Mouse (Mus musculus) brain, adult 2 months (tissue): ENCODE measurements around the gene Chsy1.

ENCODE experiments used
- DNase-seq: peaks from one replicate; pipeline ENCODE4 v3.0.0; 2011; ENCODE audit warnings: low read depth, low spot score

The Chsy1 gene

DNA sequence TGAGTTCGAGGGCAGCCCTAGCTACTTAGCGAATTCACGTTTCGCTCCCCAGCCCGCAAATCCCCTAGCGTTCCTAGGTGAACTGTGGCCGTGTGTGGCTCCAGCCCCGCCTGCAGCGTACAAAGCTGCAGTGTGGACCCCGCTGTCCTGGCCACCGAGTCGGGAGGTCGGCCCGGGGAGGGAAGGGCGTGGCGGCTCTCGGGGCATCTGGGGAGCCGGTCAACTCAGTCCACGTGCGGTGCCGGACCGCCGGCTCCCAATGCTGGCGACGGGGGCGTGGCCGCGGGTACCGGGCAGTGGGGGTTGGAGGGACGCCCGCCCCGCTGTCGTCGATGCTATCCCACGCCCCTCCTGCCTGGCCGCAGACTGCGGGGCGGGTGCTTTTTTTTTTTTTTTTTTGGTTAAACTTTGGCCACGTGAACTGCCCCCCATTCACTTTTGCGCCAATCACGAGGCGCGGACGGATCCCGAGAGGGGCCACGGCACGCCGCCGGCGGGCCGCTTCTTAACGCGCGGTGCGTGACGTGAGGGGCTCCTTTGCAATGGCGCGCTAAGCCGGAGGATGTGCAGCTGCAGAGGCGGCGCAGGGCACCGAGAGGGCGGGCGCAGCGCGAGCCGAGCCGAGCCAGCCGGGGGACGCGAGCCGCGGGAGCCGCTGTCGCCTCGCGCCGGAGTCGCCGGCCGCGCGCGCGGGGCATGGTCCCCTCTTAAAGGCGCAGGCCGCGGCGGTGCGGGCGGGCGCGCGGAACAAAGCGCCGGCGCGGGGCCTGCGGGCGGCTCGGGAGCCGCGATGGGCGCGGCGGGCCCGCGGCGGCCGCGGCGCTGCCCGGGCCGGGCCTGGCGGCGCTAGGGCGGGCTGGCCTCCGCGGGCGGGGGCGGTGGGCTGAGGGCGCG, at the start of gene Chsy1:
Chsy1 (plus strand) TSS at position 555 of the 894 bp plus-strand sequence.
- peak; percentile 95 for DNase-seq

DNA sequence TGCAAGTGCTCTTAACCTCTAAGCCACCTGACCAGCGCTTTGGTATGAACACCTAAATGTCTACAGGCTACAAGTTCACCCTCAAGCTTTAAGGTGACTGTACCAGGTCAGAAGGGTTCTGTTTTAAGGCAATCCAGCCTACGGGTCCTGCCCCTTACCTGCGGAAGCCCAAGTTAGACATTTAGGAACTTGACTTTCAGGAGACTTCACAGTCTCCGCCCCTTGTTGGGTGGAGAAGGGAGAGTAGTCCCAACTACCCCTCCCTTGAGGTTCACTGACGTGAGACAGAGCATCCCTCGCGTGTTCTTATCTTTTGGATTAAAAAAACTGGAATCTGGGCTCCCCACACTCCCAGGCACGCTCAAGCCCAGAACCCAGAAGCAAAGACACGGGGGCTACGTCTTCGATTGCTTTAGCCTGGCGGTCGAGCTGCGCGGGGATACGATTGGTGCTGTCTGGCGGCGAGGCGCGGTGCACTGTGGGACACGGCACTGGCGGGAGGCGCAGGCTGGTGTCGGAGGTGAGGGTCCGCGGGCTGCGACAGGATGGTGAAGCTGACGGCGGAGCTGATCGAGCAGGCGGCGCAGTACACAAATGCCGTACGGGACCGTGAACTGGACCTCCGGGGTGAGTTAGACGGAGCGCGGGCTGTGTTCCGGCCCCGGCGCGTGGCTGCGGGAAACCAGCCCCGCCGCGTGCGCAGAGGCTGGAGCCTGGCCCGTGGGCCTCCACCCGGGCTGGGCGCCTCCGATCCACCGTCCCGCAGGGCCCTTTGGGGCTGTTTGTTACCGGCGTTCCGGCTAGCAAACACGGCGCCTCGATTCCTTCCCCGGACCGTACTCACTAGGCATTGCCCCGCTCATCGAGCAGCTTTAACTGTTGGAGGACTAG, 49.0 kb upstream of the Chsy1 start:
- DNase-seq: peak; percentile 96

GRCm38 (mm10) chr7:66061057-66061456, 48.3 kb upstream of the Chsy1 start:
- no peak for DNase-seq

GRCm38 (mm10) chr7:66076411-66076810, 32.9 kb upstream of the Chsy1 start:
- DNase-seq: peak; percentile 64

DNA sequence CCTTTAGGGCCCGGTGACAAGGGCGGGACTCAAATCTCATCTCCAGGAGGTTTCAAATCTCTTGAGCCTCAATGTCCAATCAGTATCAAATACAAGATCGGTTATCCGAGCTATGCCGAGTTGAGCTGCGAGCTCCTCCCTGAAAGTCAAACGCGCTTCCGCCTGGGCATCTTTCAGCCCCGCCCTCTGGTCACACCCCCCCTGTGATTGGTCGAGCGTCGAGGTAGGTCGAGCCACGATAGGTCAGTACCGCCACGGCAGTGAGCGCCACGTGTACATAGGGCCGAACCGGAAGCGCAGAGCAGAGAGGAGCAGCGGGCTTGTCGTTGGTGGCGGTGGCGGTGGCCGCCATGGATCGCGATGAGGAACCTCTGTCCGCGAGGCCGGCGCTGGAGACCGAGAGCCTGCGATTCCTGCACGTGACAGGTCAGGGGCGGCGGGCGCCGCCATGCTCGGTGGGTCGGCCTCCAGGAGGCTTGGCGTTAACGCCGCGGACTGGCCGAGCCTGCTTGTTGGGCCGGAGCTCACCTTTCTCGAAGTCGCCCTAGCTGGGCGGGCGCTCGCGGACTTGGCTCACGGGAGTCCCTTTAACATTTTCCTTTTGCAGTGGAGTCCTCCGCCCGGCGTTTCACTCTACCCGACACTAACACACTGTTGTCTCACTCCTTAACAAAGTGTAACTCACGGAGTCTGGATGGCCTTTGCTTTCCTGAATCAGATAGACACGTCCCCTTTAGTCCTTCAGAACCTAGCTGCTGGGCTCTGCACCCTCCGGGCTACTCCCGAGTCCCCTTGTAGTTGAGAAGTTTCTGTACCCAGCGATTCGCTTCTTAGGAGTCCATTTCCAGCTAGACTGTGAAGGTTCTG, 29.7 kb upstream of the Chsy1 start, which contains the start of gene Selenos:
Selenos (plus strand) TSS at position 286 of the 867 bp plus-strand sequence.
- peak; percentile 99 for DNase-seq

- peak; percentile 17 for DNase-seq
Measured at GRCm38 (mm10) chr7:66080231-66080613, 29.1 kb upstream of the Chsy1 start.

GRCm38 (mm10) chr7:66083757-66084156, 25.6 kb upstream of the Chsy1 start:
- no peak for DNase-seq

GRCm38 (mm10) chr7:66084546-66084945, 24.8 kb upstream of the Chsy1 start:
- DNase-seq: no peak

DNA sequence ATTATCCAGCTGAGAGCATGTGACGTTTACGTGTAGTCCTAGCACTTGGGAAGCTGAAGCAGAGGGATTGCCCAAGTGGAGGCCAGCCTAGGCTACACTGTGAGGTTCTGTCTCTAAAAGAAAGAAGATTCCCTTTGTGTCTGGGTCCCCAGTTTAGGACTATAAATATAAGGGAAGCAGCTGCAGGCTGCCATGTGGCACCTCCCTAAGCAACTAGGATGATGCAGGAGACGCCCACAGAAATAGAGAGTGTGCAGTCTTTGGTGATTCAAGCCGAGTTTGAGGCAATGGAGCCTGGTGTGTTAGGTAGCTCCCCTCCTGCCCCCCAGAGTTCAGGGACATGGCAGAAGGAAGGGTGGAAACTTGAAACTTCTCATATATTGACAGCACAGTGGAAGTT, 21.7 kb upstream of the Chsy1 start:
- peak; percentile 84 for DNase-seq

DNA sequence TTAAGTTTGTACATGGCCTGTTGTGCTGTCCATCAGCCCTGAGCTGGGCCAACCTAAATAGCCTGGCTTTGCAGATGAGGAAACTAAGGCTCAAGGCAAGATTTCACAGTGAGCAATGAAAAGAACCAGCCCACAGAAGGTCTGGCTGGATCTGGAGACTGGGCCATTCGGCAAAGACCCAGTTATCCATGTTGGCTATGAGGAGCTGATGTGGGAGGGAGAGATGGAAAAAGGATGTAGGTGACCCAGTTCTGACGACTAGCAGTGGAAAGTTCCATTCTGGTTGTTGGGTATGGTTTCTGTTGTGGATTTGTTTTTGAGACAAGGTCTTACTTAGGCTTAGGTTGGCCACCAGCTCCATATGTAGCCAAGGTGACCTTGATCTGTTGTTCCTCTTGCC, 21.2 kb upstream of the Chsy1 start:
- DNase-seq: peak; percentile 75

DNA sequence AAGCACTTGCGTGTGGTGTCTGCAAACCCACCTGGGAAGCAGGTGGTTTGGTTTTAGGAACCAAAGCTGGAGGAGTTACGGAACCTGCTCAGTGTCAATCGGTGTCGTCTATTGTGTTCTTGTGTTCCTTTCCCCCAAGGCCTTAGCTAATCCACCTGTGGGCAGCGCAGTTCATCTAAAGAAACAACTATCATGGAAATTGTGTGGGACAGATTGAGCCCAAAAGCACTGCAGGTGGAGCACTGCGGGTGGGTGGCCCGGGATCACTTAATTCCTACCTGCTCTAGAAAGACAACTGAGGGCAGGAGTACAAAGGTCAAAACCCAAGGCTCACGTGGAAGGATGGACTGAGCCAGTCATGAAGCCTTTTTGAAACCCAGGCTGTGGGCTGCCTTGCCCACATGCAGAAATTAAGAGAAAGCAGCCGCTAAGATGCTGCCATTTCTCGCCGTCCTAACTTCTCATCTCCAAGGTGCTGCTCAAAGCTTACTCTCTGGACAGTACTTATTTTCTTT, 18.6 kb upstream of the Chsy1 start:
- DNase-seq: no peak

- no peak for DNase-seq
Measured at GRCm38 (mm10) chr7:66091553-66091952, 17.8 kb upstream of the Chsy1 start.

GRCm38 (mm10) chr7:66092656-66093055, 16.7 kb upstream of the Chsy1 start:
- peak; percentile 39 for DNase-seq

DNA sequence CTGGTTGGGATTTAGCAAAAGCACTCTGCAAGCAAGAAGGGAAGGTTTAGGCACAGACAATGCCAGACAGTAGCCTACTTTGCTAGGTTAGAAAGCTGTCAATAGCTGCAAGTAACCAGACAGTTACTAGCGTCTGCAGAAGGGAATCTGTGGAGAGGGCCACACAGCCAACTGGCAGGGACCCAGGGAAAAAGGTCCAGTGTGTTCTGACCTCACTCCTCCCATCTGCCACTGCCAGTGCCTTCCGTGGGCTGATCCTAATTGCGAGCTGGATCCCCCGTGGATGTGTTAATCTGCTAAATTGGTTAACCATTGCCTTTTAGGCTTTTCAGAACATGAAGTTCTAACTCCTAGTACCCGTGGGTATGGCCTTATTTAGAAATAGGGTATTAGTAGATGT, 15.2 kb upstream of the Chsy1 start:
- peak; percentile 62 for DNase-seq

DNA sequence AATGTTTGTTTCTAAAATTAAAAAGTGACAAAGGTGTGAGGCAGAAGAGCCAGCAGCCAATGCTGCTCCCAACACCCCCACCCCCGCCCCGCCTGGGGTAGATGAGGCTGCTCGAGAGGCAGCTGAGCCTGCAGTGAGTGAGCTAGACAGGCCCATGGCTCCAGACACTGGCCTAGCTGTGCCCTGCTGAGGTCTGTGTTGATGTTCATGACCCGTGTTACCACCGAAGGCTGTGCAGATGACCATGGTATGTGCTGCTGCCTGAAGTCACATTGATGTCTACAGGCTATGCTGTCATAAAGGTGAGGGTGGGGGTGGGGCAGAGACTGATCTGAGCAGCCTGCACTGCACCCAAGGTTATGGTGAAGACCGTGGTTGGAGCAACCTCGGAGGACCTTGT, 10.5 kb upstream of the Chsy1 start:
- no peak for DNase-seq

DNA sequence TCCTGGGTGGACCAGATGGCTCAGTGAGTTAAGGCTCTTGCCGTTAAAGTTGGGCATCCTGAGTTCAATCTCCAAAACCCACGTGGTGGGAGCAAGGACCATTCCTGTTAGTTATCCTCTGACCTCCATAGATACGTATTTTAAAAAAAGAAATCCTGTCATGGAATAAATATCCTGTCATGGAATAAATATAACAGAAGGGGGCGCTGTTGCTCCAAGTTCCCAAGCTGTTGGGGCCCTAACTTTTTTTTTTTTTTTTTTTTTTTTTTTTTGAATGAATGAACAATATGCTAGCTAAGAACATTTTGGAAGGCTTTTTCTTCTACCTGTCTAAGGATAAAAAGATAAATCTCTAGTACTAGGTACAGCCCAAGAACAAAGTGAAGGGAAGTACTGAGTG, 7.4 kb upstream of the Chsy1 start:
- DNase-seq: peak; percentile 62

- DNase-seq: no peak
Measured at GRCm38 (mm10) chr7:66104531-66104930, 4.8 kb upstream of the Chsy1 start.

GRCm38 (mm10) chr7:66105771-66106170, 3.5 kb upstream of the Chsy1 start:
- DNase-seq: no peak

- peak; percentile 47 for DNase-seq
Measured at GRCm38 (mm10) chr7:66106581-66107056, 2.7 kb upstream of the Chsy1 start.

- DNase-seq: no peak
Measured at GRCm38 (mm10) chr7:66107206-66107605, 2.1 kb upstream of the Chsy1 start.

- peak; percentile 48 for DNase-seq
Measured at GRCm38 (mm10) chr7:66107930-66108329, 1.4 kb upstream of the Chsy1 start.
